Mouse (Mus musculus): ENCODE measurements around the gene Rhobtb1.

Gene Rhobtb1

DNA sequence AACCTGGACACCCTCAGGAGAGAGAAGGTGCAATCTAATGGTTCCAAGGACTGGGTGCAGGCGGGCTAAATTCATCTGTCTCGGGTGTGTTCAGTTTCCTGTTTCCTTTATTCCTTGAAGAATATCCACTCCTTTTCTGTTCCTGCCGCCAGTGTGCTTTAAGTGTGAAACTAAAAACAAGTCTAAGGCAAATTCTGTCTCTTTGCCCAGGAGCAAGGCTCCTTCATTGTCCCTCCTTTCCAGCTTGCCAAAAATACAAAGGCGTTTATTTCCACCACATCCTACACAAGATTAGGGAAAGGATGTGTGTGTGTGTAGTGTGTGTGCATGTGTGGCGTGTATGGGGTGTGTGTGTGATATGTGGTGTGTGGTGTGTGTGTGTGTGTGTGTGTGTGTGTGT lies 11.3 kb downstream of the Rhobtb1 start:
- no peak for DNase-seq (ENCODE audit: low read depth in 2 of 2, low spot score in 2 of 2)

DNA sequence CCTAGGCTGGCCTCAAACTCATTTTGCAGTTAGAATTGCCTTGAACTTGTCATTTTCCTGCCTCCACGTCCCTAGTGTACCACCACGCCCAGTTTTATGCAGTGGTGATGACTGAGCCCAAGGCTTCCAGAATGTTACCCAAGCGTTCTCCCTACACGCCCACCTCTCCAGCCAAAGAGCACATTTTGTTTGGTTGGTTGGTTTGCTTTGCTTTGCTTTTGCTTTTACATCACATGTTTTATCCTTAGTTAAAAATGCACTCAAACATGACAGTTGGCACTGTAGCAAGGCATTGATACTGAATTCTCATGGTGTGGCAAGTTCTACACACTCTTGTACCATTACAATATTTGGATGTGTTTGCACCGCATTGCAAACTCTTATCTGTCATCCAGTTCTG lies 12.0 kb downstream of the Rhobtb1 start:
- no peak for DNase-seq (ENCODE audit: low read depth in 2 of 2, low spot score in 2 of 2)

DNA sequence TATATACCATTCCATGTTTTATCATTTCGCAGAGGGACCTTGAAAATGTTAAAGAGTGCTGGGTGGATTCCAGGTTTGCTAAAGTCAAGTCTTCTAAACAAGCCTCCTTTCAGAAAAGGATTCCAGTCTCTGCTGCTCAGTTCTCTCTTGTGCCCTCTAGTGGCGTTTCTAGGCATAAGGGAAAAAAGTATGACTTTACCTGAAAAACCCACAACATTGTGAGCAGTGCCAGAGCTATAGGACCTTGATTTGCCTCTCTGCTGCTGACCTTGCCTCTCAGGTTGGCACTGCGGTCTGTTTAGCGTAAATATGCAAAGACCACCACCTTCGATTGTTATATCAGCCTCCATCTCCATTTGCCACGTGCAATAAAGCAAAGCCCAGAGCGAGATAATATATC lies 13.9 kb downstream of the Rhobtb1 start:
- DNase-seq (ENCODE audit: low read depth in 2 of 2, low spot score in 2 of 2): no peak

GRCm38 (mm10) chr10:69165847-69166246 lies 14.6 kb downstream of the Rhobtb1 start:
- no peak for DNase-seq (ENCODE audit: low read depth in 2 of 2, low spot score in 2 of 2)

DNA sequence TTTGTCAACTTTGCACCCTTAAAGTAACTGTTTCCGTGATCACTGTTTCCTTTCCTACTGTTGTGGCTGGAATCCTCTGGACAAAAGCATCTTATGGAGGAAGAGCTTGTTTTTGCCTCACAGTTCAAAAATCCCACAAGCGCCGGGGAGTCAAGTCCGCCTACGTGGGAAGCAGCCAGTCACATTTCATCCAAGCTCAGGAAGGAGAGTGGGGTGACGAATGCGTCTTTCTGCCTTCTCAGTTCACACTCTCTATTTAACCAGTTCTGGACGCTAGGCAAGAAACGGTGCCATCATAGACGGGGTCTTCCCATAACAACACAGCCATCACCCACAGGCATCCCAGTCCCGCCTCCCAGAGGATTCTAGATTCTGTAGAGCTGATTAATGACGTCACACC lies 15.3 kb downstream of the Rhobtb1 start:
- DNase-seq (ENCODE audit: low read depth in 2 of 2, low spot score in 2 of 2): no peak

- DNase-seq (ENCODE audit: low read depth in 2 of 2, low spot score in 2 of 2): no peak
Measured at GRCm38 (mm10) chr10:69172412-69172811, 21.2 kb downstream of the Rhobtb1 start.

DNA sequence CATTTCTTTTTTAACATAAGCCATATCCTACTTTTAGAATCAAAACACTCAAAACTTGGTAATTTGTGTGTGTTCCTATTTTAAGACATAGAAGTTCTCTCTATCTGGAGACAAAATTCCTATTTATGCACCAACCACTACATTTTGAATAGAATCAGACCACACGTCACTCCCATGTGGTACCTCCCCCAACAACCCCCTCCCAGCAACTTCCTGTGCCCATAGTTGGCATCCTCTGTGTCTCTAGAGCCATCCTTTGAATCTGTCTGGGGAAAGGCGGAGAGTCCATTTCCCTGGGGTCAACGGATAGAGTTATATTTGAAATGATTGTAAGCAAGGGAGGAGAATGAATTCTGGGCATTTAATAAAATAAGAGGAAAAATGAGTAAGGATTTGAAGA lies 24.9 kb downstream of the Rhobtb1 start:
- DNase-seq (ENCODE audit: low read depth in 2 of 2, low spot score in 2 of 2): no peak

GRCm38 (mm10) chr10:69179341-69179740 lies 28.1 kb downstream of the Rhobtb1 start:
- DNase-seq (ENCODE audit: low read depth in 2 of 2, low spot score in 2 of 2): no peak

DNA sequence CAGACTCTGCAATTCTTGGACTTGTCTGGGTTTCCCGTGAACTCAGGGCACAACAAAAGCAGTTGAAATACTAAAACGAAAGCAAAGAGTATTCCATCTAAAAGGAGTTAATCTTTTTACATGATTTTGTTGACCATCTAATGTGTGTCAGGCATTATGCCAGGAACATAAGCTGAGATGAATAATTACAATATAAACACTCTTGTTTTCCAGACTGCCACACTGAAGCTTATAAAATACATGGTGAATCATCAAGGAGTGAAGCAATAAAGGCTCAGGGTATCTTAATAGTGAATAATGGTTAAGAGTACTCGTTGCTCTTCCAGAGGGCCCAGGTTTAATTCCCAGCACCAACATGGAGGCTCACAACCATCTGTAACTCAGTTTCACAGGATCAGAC lies 29.8 kb downstream of the Rhobtb1 start:
- DNase-seq (ENCODE audit: low read depth in 2 of 2, low spot score in 2 of 2): no peak

- no peak for DNase-seq (ENCODE audit: low read depth in 2 of 2, low spot score in 2 of 2)
Measured at GRCm38 (mm10) chr10:69184903-69185302, 33.7 kb downstream of the Rhobtb1 start.

GRCm38 (mm10) chr10:69185431-69185830 lies 34.2 kb downstream of the Rhobtb1 start:
- no peak for DNase-seq (ENCODE audit: low read depth in 2 of 2, low spot score in 2 of 2)

DNA sequence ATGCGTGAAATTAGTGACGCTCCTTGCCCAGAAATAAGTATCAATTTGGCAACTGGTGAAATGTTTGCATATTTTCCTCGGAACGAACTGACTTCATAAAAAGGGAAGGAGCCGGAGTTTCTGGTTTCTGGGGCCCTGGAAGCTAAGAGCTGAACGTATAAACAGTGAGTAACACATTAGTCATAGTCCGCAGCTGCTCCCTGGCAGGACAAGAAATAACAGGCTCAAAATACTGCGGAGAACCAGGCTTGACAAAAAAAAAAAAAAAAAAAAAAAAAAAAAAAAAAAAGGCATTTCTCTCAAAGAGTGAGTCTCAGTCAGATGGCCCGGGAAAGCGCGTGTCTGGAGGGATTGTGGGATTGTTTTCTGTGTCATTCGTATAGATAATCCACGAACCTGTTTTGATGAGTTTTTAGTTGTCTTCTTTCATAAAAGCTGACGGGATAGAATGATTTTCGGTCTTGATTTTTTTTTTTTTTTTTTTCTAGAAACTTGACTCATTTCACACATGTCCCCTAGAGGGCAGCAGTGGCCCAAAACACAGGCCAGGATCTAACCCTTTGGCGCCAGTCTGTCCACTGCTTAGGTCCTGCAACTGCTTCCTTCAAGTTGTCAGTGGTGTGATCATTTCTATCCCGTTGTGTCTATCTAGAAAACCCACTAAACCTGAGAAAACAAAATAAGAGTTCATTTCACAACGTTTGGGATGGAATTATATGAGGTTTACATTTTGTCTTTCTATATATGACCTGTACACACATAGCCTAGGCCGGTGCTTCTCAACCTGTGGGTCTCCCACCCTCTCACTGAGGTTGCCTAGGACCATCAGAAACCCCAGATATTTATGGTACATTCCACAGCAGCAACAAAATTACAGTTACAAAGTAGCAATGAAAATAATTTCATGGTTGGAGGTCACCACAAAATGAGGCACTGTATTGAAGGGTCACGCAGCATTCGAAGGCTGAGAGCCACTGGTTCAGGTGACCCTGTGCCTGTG lies 35.0 kb downstream of the Rhobtb1 start:
- peak in 1 of 2 experiments; percentile 8 for DNase-seq (ENCODE audit: low read depth in 2 of 2, low spot score in 2 of 2)

DNA sequence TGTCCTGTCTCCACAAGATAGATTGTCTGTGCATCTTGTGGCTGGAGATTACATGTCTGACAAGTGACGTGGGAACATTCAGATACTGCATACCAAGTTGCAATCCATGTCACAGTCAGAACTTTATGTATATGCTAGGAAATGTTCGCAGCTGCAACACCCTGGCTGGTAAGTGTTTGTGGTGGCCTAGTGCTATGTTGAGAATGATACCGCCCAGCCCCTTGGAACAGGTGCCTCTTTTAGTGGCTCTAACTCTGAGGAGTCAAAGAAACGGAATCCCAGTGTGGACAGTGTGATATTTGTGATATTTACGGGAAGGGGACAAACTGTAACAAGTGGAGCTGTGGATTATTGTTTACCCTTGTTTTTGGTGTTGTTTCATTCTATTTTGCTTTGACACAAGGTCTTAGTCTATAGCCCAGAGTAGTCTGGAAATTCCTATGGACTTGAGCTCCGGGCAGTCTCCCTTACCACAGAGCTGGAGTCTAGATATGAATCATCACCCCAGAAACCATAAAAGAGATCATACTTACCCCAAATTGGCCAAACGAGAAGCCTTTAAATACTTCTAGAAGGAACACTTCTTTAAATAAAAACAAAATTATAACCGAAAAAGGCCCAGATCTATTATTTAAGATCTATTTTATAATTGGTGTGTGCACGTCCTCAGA lies 36.7 kb downstream of the Rhobtb1 start:
- no peak for DNase-seq (ENCODE audit: low read depth in 2 of 2, low spot score in 2 of 2)

DNA sequence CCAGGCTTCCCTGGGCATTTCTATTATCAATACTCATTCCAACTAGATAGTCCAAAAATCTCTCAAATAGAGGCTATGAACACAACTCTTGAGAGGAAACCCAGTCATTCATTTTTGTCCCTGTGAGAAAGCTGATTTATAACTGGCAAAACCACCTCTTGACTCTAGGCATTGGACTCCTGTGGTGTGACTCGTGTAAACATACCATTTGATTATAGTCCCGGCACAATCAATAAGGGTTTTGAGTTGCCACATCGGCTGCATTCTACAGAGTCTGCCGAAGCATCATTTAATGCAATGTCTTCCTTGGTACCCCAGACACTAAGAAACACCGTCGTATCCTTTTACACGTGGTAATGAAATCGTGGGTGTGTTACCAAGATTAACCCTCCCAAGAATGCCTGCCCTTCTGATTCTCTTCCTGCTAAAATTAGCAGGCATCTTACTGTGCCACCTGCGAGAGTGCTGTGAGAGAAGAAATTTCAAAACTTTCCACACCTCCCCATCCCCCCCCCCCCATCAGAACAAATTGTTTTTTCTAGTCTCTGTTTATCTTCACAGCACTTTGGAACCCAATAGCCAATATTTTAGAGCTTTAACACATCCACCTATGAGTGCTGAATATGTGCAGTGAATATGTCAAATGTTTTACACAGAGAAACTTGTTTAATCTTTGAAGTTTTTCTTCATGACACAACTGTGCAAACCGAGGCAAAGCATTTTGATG lies 39.4 kb downstream of the Rhobtb1 start:
- DNase-seq (ENCODE audit: low read depth in 2 of 2, low spot score in 2 of 2): no peak

DNA sequence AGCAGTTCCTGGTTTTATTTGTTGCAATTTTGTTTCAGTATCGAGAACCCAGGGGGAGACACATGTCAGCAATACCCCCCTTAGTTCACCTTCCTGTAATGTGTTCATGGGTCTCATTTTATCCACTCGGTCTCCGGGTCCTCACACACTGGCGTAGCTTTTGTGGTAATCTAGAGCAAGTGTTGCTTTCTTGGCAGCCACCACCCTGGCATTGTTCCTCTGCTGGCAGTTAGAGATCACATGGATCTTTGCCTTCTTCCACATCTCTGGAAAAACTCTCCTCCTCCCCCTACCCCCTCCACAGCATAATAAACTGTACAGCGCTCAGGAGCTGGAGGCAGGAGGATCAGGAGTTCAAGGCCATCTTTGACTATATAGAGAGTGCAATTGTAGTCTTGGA lies 41.0 kb downstream of the Rhobtb1 start:
- DNase-seq (ENCODE audit: low read depth in 2 of 2, low spot score in 2 of 2): no peak

- DNase-seq (ENCODE audit: low read depth in 2 of 2, low spot score in 2 of 2): no peak
Measured at GRCm38 (mm10) chr10:69193721-69194120, 42.5 kb downstream of the Rhobtb1 start.

- DNase-seq (ENCODE audit: low read depth in 2 of 2, low spot score in 2 of 2): no peak
Measured at GRCm38 (mm10) chr10:69204677-69205400, 53.6 kb downstream of the Rhobtb1 start.

DNA sequence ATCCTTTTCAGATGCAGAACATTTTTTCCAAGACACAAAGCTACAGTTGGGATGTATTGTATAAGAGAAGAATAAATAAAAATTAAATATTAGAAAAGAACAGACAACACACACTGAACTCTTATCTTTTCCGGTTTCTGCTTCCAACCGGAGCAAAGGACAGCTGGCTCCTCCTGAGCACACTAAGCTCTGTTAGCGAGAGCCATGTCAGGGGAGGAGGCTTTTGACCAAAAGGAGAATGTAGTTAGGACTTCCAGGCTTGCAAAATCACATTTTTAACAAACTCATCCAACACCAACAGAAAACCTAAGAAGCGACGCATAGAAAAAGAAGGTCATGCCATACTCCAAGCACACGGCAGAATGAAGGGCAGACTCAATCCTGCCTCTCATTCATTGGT lies 54.8 kb downstream of the Rhobtb1 start:
- no peak for DNase-seq (ENCODE audit: low read depth in 2 of 2, low spot score in 2 of 2)

- no peak for DNase-seq (ENCODE audit: low read depth in 2 of 2, low spot score in 2 of 2)
Measured at GRCm38 (mm10) chr10:69207481-69207880, 56.2 kb downstream of the Rhobtb1 start.

DNA sequence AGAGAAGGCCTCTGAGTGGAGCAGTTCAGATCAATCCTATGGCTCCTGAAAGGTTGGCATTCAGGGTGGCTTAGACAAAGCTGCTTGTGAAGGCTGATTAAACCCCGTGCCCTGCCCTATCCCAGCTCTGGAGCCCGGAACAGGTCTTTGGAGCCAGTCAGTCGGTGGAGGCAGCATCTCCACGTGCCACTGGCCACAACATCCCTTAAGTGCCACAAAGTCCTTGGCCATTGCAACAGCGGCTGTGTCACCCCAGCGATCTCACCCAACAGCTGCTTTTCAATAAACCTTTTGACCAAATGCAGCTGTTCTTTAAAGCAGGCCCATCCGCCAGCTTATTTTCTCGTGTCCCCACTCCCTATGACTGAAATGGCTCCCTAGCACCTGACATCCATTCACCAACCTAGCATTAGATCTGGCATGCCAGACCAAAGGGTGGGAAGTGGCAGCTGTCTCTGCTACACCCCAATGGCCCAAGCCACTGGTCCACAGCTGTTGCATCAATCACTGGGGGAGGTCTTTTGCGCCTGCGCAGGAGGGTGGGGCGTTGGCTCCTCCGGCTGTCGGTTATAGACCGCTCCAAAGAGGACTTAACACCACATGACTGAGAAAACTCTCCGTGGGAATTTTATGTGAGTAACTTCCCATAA lies 56.9 kb downstream of the Rhobtb1 start:
- DNase-seq (ENCODE audit: low read depth in 2 of 2, low spot score in 2 of 2): no peak

GRCm38 (mm10) chr10:69208705-69209104 lies 57.5 kb downstream of the Rhobtb1 start:
- DNase-seq (ENCODE audit: low read depth in 2 of 2, low spot score in 2 of 2): no peak

Measured in CD8-positive naive resting alpha-beta T cell, adult 2 months (primary cell).